Mouse (Mus musculus) liver, embryonic 15.5 days (tissue): ENCODE data around the gene Kcnmb3. TPM values are rescaled to one million over a fixed set of nuclear protein-coding genes. Genes with fewer than 3 reads are reported as not detected.

Experiments
- ATAC-seq: fragments of 200-750 bp; cut with Nextera tagmentation; 2 replicates; pipeline ENCODE4 v1.8.0; 2017; ENCODE audit warnings: moderate number of reproducible peaks, mild to moderate bottlenecking, moderate library complexity; ENCODE audit not compliant: insufficient read depth
- H3K27ac ChIP-seq: fragments of 300-500 bp; sonication (generic); replicated peaks from 2 replicates; pipeline ENCODE4 v1.5.1; 2015; ENCODE audit warnings: mild to moderate bottlenecking, inconsistent platforms
- H3K27me3 ChIP-seq: fragments of 300-500 bp; sonication (generic); 2 replicates; pipeline ENCODE4 v1.6.1; 2015; ENCODE audit warnings: mild to moderate bottlenecking, inconsistent platforms
- H3K36me3 ChIP-seq: fragments of 300-500 bp; sonication (generic); replicated peaks from 2 replicates; pipeline ENCODE4 v1.6.1; 2015; ENCODE audit warnings: moderate library complexity, mild to moderate bottlenecking, inconsistent platforms
- H3K4me1 ChIP-seq: fragments of 300-500 bp; sonication (generic); replicated peaks from 2 replicates; pipeline ENCODE4 v1.6.1; 2015; ENCODE audit warnings: inconsistent platforms
- H3K4me2 ChIP-seq: fragments of 300-500 bp; sonication (generic); 2 replicates; pipeline ENCODE4 v1.6.1; 2015; ENCODE audit warnings: moderate library complexity, mild to moderate bottlenecking, inconsistent platforms
- H3K4me3 ChIP-seq: fragments of 300-500 bp; sonication (generic); replicated peaks from 2 replicates; pipeline ENCODE4 v1.5.1; 2015; ENCODE audit warnings: mild to moderate bottlenecking, inconsistent platforms
- H3K9ac ChIP-seq: fragments of 300-500 bp; sonication (generic); 2 replicates; pipeline ENCODE4 v1.6.1; 2015; ENCODE audit warnings: moderate library complexity, mild to moderate bottlenecking, inconsistent platforms
- H3K9me3 ChIP-seq: fragments of 300-500 bp; sonication (generic); replicated peaks from 2 replicates; pipeline ENCODE4 v1.6.1; 2016; ENCODE audit warnings: inconsistent platforms
- WGBS: fragments of 180-500 bp; shearing (Covaris S2); methylation state at CpG from one replicate; pipeline ENCODE4 v1.1.7; 2015; ENCODE audit warnings: mixed read lengths; ENCODE audit not compliant: insufficient replicate concordance; 5-methylcytosine and 5-hydroxymethylcytosine counted together
- polyA plus RNA-seq: library from polyadenylated mRNA; unstranded; fragments of >200 nt; fragmentation: Nextera tagmentation; extraction: Ambion mirVana; gene quantifications from 2 replicates; pipeline ENCODE4 v1.2.1, GENCODE M21; 2015

Gene Kcnmb3
- polyA plus RNA-seq, 1 experiment from 2014 or later: not detected

GRCm38 (mm10) chr3:32428921-32429320 is 63.1 kb downstream of the Kcnmb3 start:
- 72% methylated on average over 4 of the region's 4 CpGs for WGBS
- no peak overlapping the region for H3K4me2 ChIP-seq
- H3K4me1 ChIP-seq: peaks cover 8% of the 10 kb centered on the region; the same call in 1 of the 2 replicates
- H3K36me3 ChIP-seq: no peaks in the 10 kb centered on the region; the same call in 1 of the 2 replicates
- H3K27me3 ChIP-seq: no peaks in the 10 kb centered on the region
- H3K9me3 ChIP-seq: no peaks in the 10 kb centered on the region
- no peak overlapping the region for H3K9ac ChIP-seq
- H3K4me3 ChIP-seq: no peak overlapping the region
- no peak overlapping the region for H3K27ac ChIP-seq
- ATAC-seq: no peak

GRCm38 (mm10) chr3:32428361-32428760 is 63.7 kb downstream of the Kcnmb3 start:
- ATAC-seq: no peak
- H3K9ac ChIP-seq: no peak overlapping the region
- H3K27ac ChIP-seq: no peak overlapping the region
- H3K36me3 ChIP-seq: no peaks in the 10 kb centered on the region; the same call in 1 of the 2 replicates
- H3K4me1 ChIP-seq: peaks cover 8% of the 10 kb centered on the region; the same call in 1 of the 2 replicates
- H3K27me3 ChIP-seq: no peaks in the 10 kb centered on the region
- H3K9me3 ChIP-seq: no peaks in the 10 kb centered on the region
- H3K4me3 ChIP-seq: no peak overlapping the region
- 77% methylated on average over 3 of the region's 3 CpGs for WGBS
- no peak overlapping the region for H3K4me2 ChIP-seq

- H3K9ac ChIP-seq: no peak overlapping the region
- H3K27me3 ChIP-seq: no peaks in the 10 kb centered on the region
- no peak overlapping the region for H3K4me3 ChIP-seq
- no peaks in the 10 kb centered on the region for H3K9me3 ChIP-seq
- H3K4me2 ChIP-seq: no peak overlapping the region
- H3K4me1 ChIP-seq: peaks cover 8% of the 10 kb centered on the region; the same call in 1 of the 2 replicates
- WGBS: 52% methylated on average over 4 of the region's 4 CpGs
- no peak for ATAC-seq
- no peak overlapping the region for H3K27ac ChIP-seq
- no peaks in the 10 kb centered on the region; the same call in 1 of the 2 replicates for H3K36me3 ChIP-seq
Observed at GRCm38 (mm10) chr3:32427695-32428094, 64.3 kb downstream of the Kcnmb3 start.

Other genes starting within 250 kb of the Kcnmb3 start
- 0.50 and 0.62 TPM in 2 replicates for gene Zmat3, start 126.2 kb downstream of the Kcnmb3 start, polyA plus RNA-seq
- gene Pik3ca, start 94.6 kb downstream of the Kcnmb3 start, polyA plus RNA-seq: 2.4 and 3.2 TPM in 2 replicates
- gene Zfp639, start 18.0 kb upstream of the Kcnmb3 start, polyA plus RNA-seq: 14.7 and 15.1 TPM in 2 replicates
- 12.5 and 13.1 TPM in 2 replicates for gene Mfn1, start 37.2 kb upstream of the Kcnmb3 start, polyA plus RNA-seq
- 7.7 and 8.1 TPM in 2 replicates for gene Gnb4, start 124.4 kb upstream of the Kcnmb3 start, polyA plus RNA-seq
- 75.5 and 78.2 TPM in 2 replicates for gene Actl6a, start 214.1 kb upstream of the Kcnmb3 start, polyA plus RNA-seq
- gene Ndufb5, start 244.8 kb upstream of the Kcnmb3 start, polyA plus RNA-seq: 101 and 124 TPM in 2 replicates
- 12.6 and 15.2 TPM in 2 replicates for gene Mrpl47, start 245.4 kb upstream of the Kcnmb3 start, polyA plus RNA-seq